Mouse (Mus musculus) ZHBTc4 (cell line): Measurements from ENCODE around the gene Tex33.

Experiments used
- DNase-seq: peaks from one replicate; pipeline ENCODE4 v3.0.0-alpha.2; 2011; ENCODE audit warnings: low read depth, low spot score

Gene Tex33

GRCm38 (mm10) chr15:78395478-78395962, at the start of gene Tex33:
Tex33 (minus strand) TSS chr15:78395912.
- no peak for DNase-seq

GRCm38 (mm10) chr15:78443857-78444256, 48.1 kb upstream of the Tex33 start:
- no peak for DNase-seq

GRCm38 (mm10) chr15:78442231-78442630, 46.5 kb upstream of the Tex33 start:
- no peak for DNase-seq

- DNase-seq = no peak
Measured at GRCm38 (mm10) chr15:78438973-78439372, 43.3 kb upstream of the Tex33 start.

- DNase-seq = no peak
Measured at GRCm38 (mm10) chr15:78438505-78438904, 42.8 kb upstream of the Tex33 start.

GRCm38 (mm10) chr15:78438018-78438394, 42.3 kb upstream of the Tex33 start:
- DNase-seq = no peak

- DNase-seq = peak; percentile 47
Measured at GRCm38 (mm10) chr15:78437237-78438017, 41.7 kb upstream of the Tex33 start.

- DNase-seq = peak; percentile 74
Measured at GRCm38 (mm10) chr15:78436380-78437192, 40.9 kb upstream of the Tex33 start.

GRCm38 (mm10) chr15:78435681-78436080, 40.0 kb upstream of the Tex33 start:
- peak; percentile 15 for DNase-seq

- peak; percentile 66 for DNase-seq
Measured at GRCm38 (mm10) chr15:78434896-78435520, 39.3 kb upstream of the Tex33 start.

GRCm38 (mm10) chr15:78431541-78432121, 35.9 kb upstream of the Tex33 start:
- DNase-seq = no peak

GRCm38 (mm10) chr15:78430874-78431273, 35.2 kb upstream of the Tex33 start:
- no peak for DNase-seq

- DNase-seq = no peak
Measured at GRCm38 (mm10) chr15:78429871-78430622, 34.3 kb upstream of the Tex33 start.

- no peak for DNase-seq
Measured at GRCm38 (mm10) chr15:78429139-78429459, 33.4 kb upstream of the Tex33 start.

- DNase-seq = peak; percentile 85
Measured at GRCm38 (mm10) chr15:78428391-78429138, 32.9 kb upstream of the Tex33 start, which contains the start of gene Kctd17. Kctd17 (plus strand) TSS chr15:78428564.

GRCm38 (mm10) chr15:78425230-78425629, 29.5 kb upstream of the Tex33 start:
- DNase-seq = peak; percentile 64

- DNase-seq = peak; percentile 92
Measured at GRCm38 (mm10) chr15:78424507-78424906, 28.8 kb upstream of the Tex33 start.

GRCm38 (mm10) chr15:78422046-78422956, 26.6 kb upstream of the Tex33 start:
- peak; percentile 91 for DNase-seq

- DNase-seq = no peak
Measured at GRCm38 (mm10) chr15:78420395-78420794, 24.7 kb upstream of the Tex33 start.
